Mouse (Mus musculus) CH12.LX (cell line): ENCODE data around the gene Rgl2. TPM values are rescaled to one million over a fixed set of nuclear protein-coding genes. Genes with fewer than 3 reads are reported as not detected.
"Not testable (repeated sequence)": the region's sequence is repeated elsewhere in the genome, so short reads cannot be mapped to it uniquely, and the experiment has no call there.

Experiments
- DNase-seq: peaks from one replicate; pipeline ENCODE4 v3.0.0-alpha.2; 2013; ENCODE audit errors: extremely low read depth
- H3K27ac ChIP-seq: 2 replicates; pipeline ENCODE4 v1.5.1; 2012; ENCODE audit warnings: low read depth, mild to moderate bottlenecking, control low read depth, moderate library complexity; ENCODE audit not compliant: insufficient read depth
- H3K27me3 ChIP-seq: replicated peaks from 2 replicates; pipeline ENCODE3; 2012; ENCODE audit warnings: inconsistent platforms
- H3K36me3 ChIP-seq, 2 experiments: replicated peaks in 1 of 2; 2 replicates each; pipeline versions ENCODE3 to v1.6.1; 2012; ENCODE audit warnings: inconsistent platforms in 1 of 2, low read length in 1 of 2, mild to moderate bottlenecking in 1 of 2, mixed read lengths in 1 of 2, moderate library complexity in 1 of 2; ENCODE audit not compliant: control insufficient read depth in 1 of 2, insufficient read depth in 1 of 2
- H3K4me1 ChIP-seq, 2 experiments: 2 replicates each; pipeline ENCODE4 v1.6.1; 2012; ENCODE audit warnings: inconsistent platforms in 1 of 2, moderate library complexity in 1 of 2; ENCODE audit not compliant: insufficient read depth in 2 of 2, control insufficient read depth in 1 of 2
- H3K4me2 ChIP-seq: 2 replicates; pipeline ENCODE4 v1.6.1; 2012; ENCODE audit warnings: low read depth, mild to moderate bottlenecking, control low read depth; ENCODE audit not compliant: poor library complexity, insufficient read depth, severe bottlenecking
- H3K4me3 ChIP-seq, 3 experiments: fragments of 150-350 bp in 1 of 3; sonication (generic) in 1 of 3; replicated peaks in 1 of 3; 2 replicates each; pipeline versions ENCODE3 to v1.5.1; 2011 to 2012; ENCODE audit warnings: low read depth in 2 of 3, low read length in 2 of 3, mild to moderate bottlenecking in 2 of 3, moderate library complexity in 2 of 3, control low read depth in 1 of 3, improper control_type of control experiment in 1 of 3, inconsistent platforms in 1 of 3, mixed read lengths in 1 of 3; ENCODE audit not compliant: poor library complexity in 1 of 3
- H3K79me2 ChIP-seq: replicated peaks from 2 replicates; pipeline ENCODE4 v1.6.1; 2012; ENCODE audit warnings: mild to moderate bottlenecking, moderate library complexity; ENCODE audit not compliant: control insufficient read depth, poor library complexity, insufficient read depth, severe bottlenecking; ENCODE audit errors: extremely low read depth
- H3K9ac ChIP-seq: 2 replicates; pipeline ENCODE4 v1.6.1; 2012; ENCODE audit warnings: low read depth, mild to moderate bottlenecking, control low read depth, moderate library complexity; ENCODE audit not compliant: insufficient read depth
- H3K9me3 ChIP-seq: replicated peaks from 2 replicates; pipeline ENCODE3; 2012; ENCODE audit warnings: low read length, inconsistent platforms, mixed read lengths
- CHD2 ChIP-seq: IDR thresholded peaks from 2 replicates; pipeline ENCODE4 v1.6.1; 2011; ENCODE audit warnings: low read length, improper control_type of control experiment
- CTCF ChIP-seq, 2 experiments: IDR thresholded peaks in 1 of 2; conservative IDR thresholded peaks in 1 of 2; 2 replicates each; pipeline ENCODE4 v1.5.1; 2011 to 2012; ENCODE audit warnings: low read depth in 2 of 2, low read length in 2 of 2, improper control_type of control experiment in 1 of 2, inconsistent platforms in 1 of 2, mild to moderate bottlenecking in 1 of 2, moderate library complexity in 1 of 2
- EP300 ChIP-seq: IDR thresholded peaks from 2 replicates; pipeline ENCODE4 v1.6.1; 2011; ENCODE audit warnings: low read length, improper control_type of control experiment
- GABPA ChIP-seq: IDR thresholded peaks from 2 replicates; pipeline ENCODE4 v1.6.1; 2012; ENCODE audit warnings: low read depth, low read length, improper control_type of control experiment, inconsistent platforms; ENCODE audit not compliant: insufficient replicate concordance
- IRF4 ChIP-seq: IDR thresholded peaks from 2 replicates; pipeline ENCODE4 v1.6.1; 2014; ENCODE audit warnings: low read depth, mild to moderate bottlenecking, inconsistent platforms, low read length, improper control_type of control experiment
- MAX ChIP-seq: IDR thresholded peaks from 2 replicates; pipeline ENCODE4 v1.6.1; 2011; ENCODE audit warnings: low read length, improper control_type of control experiment
- MYC ChIP-seq: IDR thresholded peaks from 2 replicates; pipeline ENCODE4 v1.6.1; 2011; ENCODE audit warnings: low read depth, mild to moderate bottlenecking, improper control_type of control experiment, low read length
- POLR2A ChIP-seq: IDR thresholded peaks from 2 replicates; pipeline ENCODE4 v1.6.1; 2011; ENCODE audit warnings: low read depth, mild to moderate bottlenecking, improper control_type of control experiment, low read length
- POLR2AphosphoS2 ChIP-seq: IDR thresholded peaks from 2 replicates; pipeline ENCODE4 v1.6.1; 2011; ENCODE audit warnings: low read depth, low read length, improper control_type of control experiment
- ZC3H11A ChIP-seq: IDR thresholded peaks from 2 replicates; pipeline ENCODE4 v1.6.1; 2012; ENCODE audit warnings: low read depth, mild to moderate bottlenecking, inconsistent platforms, low read length, improper control_type of control experiment
- ZNF384 ChIP-seq: IDR thresholded peaks from 2 replicates; pipeline ENCODE4 v1.6.1; 2012; ENCODE audit warnings: low read depth, low read length, improper control_type of control experiment, inconsistent platforms
- dilution Hi-C: fragments of 300-500 bp; cut with MboI; formaldehyde crosslinking; loops from 2 replicates; pipeline ENCODE4 v1.14.3; 2020; ENCODE audit warnings: low sequenced_read_pairs; ENCODE audit not compliant: extremely low pct_unique_long_range_greater_than_20kb, extremely low pct_ligation_motif_present
- in situ Hi-C: fragments of 300-500 bp; cut with MboI; formaldehyde crosslinking; loops from 3 replicates; pipeline ENCODE4 v1.14.3; 2019; ENCODE audit warnings: low sequenced_read_pairs, low pct_ligation_motif_present, low pct_unique_long_range_greater_than_20kb, mixed read lengths
- polyA plus RNA-seq: library from polyadenylated mRNA; unstranded; fragments of >175 nt; gene quantifications from 2 replicates; pipeline ENCODE4 v1.2.1, GENCODE M21; 2012; ENCODE audit warnings: low read depth; ENCODE audit not compliant: insufficient read length
- total RNA-seq, 2 experiments: library from RNA; depleted of rRNA; stranded (reverse); fragments of 300-350 nt in 1 of 2; fragments of >200 nt in 1 of 2; gene quantifications; 2 replicates each; pipeline ENCODE4 v1.2.3; 2012 to 2014

The Rgl2 gene
- total and polyA plus RNA-seq, 3 experiments: 20.1 to 29.1 (median 25.6) TPM

GRCm38 (mm10) chr17:33951021-33951946 lies 21.9 kb downstream of the Rgl2 start, which contains the start of gene B3galt4 (continued):
- no peak for TF ChIP-seq EP300
- 0 out of 2 replicates have a peak, but pooled peaks have one; percentile 79 for TF ChIP-seq CHD2
- no peak for TF ChIP-seq GABPA
- TF ChIP-seq ZNF384: no peak

- in situ Hi-C loops, H3K27ac ChIP-seq, dilution Hi-C loops, DNase-seq, H3K27me3 ChIP-seq, H3K9me3 ChIP-seq, H3K9ac ChIP-seq: not testable (repeated sequence)
- peak overlapping the region; percentile 59 for H3K4me2 ChIP-seq
- H3K4me3 ChIP-seq: peak overlapping the region in 1 of 3 experiments; percentile 53
- peaks cover 59 to 74% of the 10 kb centered on the region in 2 experiments for H3K36me3 ChIP-seq
- peaks cover 4 to 23% of the 10 kb centered on the region in 2 experiments; a peak in 2 of 4 replicates for H3K4me1 ChIP-seq
- H3K79me2 ChIP-seq: peaks cover 29% of the 10 kb centered on the region
These were observed 22.7 kb downstream of the Rgl2 start for GRCm38 (mm10) chr17:33952015-33952414.

GRCm38 (mm10) chr17:33952879-33953278 lies 23.5 kb downstream of the Rgl2 start:
- TF ChIP-seq POLR2AphosphoS2: peak; percentile 47; the same call in 1 of the 2 replicates
- TF ChIP-seq POLR2A: peak; percentile 18
- TF ChIP-seq MYC: no peak
- TF ChIP-seq ZC3H11A: no peak
- no peak for TF ChIP-seq CTCF (conservative IDR thresholded peaks at IDR 0.05 in 1 of 2, IDR thresholded peaks at IDR 0.05 in 1 of 2; ENCODE audit: low read depth in 2 of 2, low read length in 2 of 2)
- TF ChIP-seq IRF4: no peak
- no peak for TF ChIP-seq MAX
- TF ChIP-seq, all 38 proteins: peak for 2
- Histone ChIP-seq H3K4me3 (peak overlapping the region in 1 of 3 experiments; percentile 91), H3K4me1 (peaks cover 8 to 30% of the 10 kb centered on the region in 2 experiments), H3K36me3 (peaks cover 59 to 67% of the 10 kb centered on the region in 2 experiments), H3K9me3 (no peaks in the 10 kb centered on the region), H3K4me2 (peak overlapping the region; percentile 50; the same call in 1 of the 2 replicates), H3K79me2 (peaks cover 29% of the 10 kb centered on the region), H3K9ac (peak overlapping the region; percentile 37; the same call in 1 of the 2 replicates), H3K27me3 (no peaks in the 10 kb centered on the region), H3K27ac (no peak overlapping the region)
- in situ Hi-C loops (no loop called here), dilution Hi-C loops (no loop called here)
- no peak for DNase-seq
